Mouse (Mus musculus) kidney, embryonic 16.5 days (tissue): ENCODE results near the gene St6galnac3. TPM values are rescaled to one million over a fixed set of nuclear protein-coding genes. Genes with fewer than 3 reads are reported as not detected.
A peak's percentile ranks its signal among the peaks of the same experiment; 100 is the strongest.

Experiments
- ATAC-seq: fragments of 200-750 bp; cut with Nextera tagmentation; 2 replicates; pipeline ENCODE4 v1.8.0; 2017; ENCODE audit warnings: moderate TSS enrichment; ENCODE audit not compliant: low FRiP score, low TSS enrichment
- H3K27ac ChIP-seq: fragments of 300-500 bp; sonication (generic); 2 replicates; pipeline ENCODE4 v1.5.1; 2014; ENCODE audit warnings: low read length
- H3K27me3 ChIP-seq: fragments of 300-500 bp; sonication (generic); 2 replicates; pipeline ENCODE4 v1.6.1; 2014; ENCODE audit warnings: low read length, control low read depth, mixed read lengths; ENCODE audit not compliant: insufficient read depth
- H3K36me3 ChIP-seq: fragments of 300-500 bp; sonication (generic); 2 replicates; pipeline ENCODE4 v1.6.1; 2014; ENCODE audit warnings: low read length, control low read depth, mixed read lengths; ENCODE audit not compliant: insufficient read depth
- H3K4me1 ChIP-seq: fragments of 300-500 bp; sonication (generic); 2 replicates; pipeline ENCODE4 v1.6.1; 2014; ENCODE audit warnings: low read length, control low read depth, mixed read lengths; ENCODE audit not compliant: insufficient read depth
- H3K4me2 ChIP-seq: fragments of 300-500 bp; sonication (generic); replicated peaks from 2 replicates; pipeline ENCODE4 v1.6.1; 2014; ENCODE audit warnings: low read depth, low read length
- H3K4me3 ChIP-seq: fragments of 300-500 bp; sonication (generic); 2 replicates; pipeline ENCODE4 v1.5.1; 2014; ENCODE audit warnings: mild to moderate bottlenecking, low read length
- H3K9ac ChIP-seq: fragments of 300-500 bp; sonication (generic); replicated peaks from 2 replicates; pipeline ENCODE4 v1.6.1; 2014; ENCODE audit warnings: low read length
- H3K9me3 ChIP-seq: fragments of 300-500 bp; sonication (generic); 2 replicates; pipeline ENCODE4 v1.6.1; 2016; ENCODE audit warnings: low read length, control low read depth
- WGBS: fragments of 180-500 bp; shearing (Covaris S2); extraction: QIAGEN DNeasy Blood & Tissue Kit; methylation state at CpG from one replicate; pipeline ENCODE4 v1.1.7; 2014; 5-methylcytosine and 5-hydroxymethylcytosine counted together
- polyA plus RNA-seq: library from polyadenylated mRNA; unstranded; fragments of >200 nt; fragmentation: Nextera tagmentation; extraction: Ambion mirVana; gene quantifications from 2 replicates; pipeline ENCODE4 v1.2.1, GENCODE M21; 2015

Gene St6galnac3
- polyA plus RNA-seq, 1 experiment from 2014 or later: 75.8 TPM

- peaks cover 12% of the 10 kb centered on the region for H3K9me3 ChIP-seq
- no peak overlapping the region for H3K4me2 ChIP-seq
- H3K4me3 ChIP-seq: no peak overlapping the region
- H3K27me3 ChIP-seq: no peaks in the 10 kb centered on the region
- H3K36me3 ChIP-seq: no peaks in the 10 kb centered on the region
- no peak overlapping the region for H3K9ac ChIP-seq
- ATAC-seq: no peak
- no peak overlapping the region for H3K27ac ChIP-seq
- peaks cover 13% of the 10 kb centered on the region for H3K4me1 ChIP-seq
- 48% methylated on average over 16 of the region's 16 CpGs for WGBS
Observed at GRCm38 (mm10) chr3:153276830-153277388, 448.1 kb downstream of the St6galnac3 start.

DNA sequence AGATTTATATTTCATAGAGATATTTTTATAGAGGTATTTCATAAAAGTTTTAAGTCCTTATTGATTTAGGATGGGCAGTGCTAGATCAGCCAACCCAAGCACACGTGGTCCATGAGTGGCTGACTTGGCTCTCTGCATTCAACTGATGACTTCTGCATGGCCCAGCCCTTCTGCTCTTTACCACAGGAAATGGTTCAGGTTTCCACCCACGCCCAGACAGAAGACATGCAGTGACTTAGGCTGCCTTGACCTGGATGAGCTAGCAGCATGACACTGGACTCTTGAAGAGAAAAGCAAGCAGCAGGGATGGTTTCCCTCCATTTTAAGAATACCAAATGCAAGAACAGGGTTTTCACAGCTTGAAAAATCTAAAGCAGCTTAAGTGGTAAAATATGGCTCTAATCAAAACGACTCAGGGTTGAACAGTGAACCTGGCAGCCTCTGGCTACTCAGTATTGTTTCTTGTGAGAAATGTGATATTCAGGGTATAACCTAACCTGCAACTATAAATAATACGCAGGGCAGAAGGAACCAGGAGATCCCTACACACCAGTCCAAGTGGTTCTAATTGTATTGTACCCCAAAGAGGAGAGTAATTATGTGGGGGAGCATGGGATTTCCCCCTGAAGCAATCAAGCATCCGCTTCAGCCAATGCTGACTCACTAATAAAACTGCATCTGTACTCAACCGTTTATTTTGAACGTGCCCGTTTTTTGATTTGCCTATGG lies 448.7 kb downstream of the St6galnac3 start:
- no peaks in the 10 kb centered on the region for H3K36me3 ChIP-seq
- no peak for ATAC-seq
- WGBS: 49% methylated on average over 8 of the region's 8 CpGs

DNA sequence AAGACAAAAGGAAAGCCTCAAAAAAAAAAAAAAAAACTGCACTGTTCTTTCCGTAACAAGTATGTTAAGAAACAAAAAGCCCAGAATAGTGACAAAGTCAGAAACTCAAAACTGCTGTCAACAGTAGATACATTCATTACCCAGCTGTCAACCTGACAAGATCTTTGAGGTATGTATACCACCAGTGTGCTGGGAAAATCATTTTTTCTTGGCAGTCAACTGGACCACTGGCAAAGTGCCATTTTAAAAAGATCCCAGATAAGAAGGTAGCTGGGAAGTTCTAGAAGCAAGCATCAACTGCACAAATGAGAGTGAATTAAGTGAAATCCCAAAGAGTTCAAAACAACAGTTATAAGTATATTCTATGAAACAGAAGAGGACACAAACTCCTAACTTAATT lies 452.7 kb downstream of the St6galnac3 start:
- Histone ChIP-seq H3K4me3 (no peak overlapping the region), H3K4me2 (no peak overlapping the region), H3K36me3 (no peaks in the 10 kb centered on the region), H3K9ac (no peak overlapping the region), H3K27ac (no peak overlapping the region), H3K27me3 (no peaks in the 10 kb centered on the region), H3K9me3 (peaks cover 12% of the 10 kb centered on the region), H3K4me1 (peaks cover 8% of the 10 kb centered on the region)
- 57% methylated on average over 1 of the region's 1 CpGs for WGBS
- ATAC-seq: no peak

More for the DNA sequence above, 448.7 kb downstream of the St6galnac3 start:
- peaks cover 13% of the 10 kb centered on the region for H3K4me1 ChIP-seq
- H3K4me3 ChIP-seq: no peak overlapping the region
- peaks cover 12% of the 10 kb centered on the region for H3K9me3 ChIP-seq
- no peak overlapping the region for H3K4me2 ChIP-seq
- no peak overlapping the region for H3K9ac ChIP-seq
- H3K27ac ChIP-seq: no peak overlapping the region
- H3K27me3 ChIP-seq: no peaks in the 10 kb centered on the region

- H3K9me3 ChIP-seq: no peaks in the 10 kb centered on the region
- H3K36me3 ChIP-seq: no peaks in the 10 kb centered on the region
- no peak overlapping the region for H3K4me2 ChIP-seq
- 52% methylated on average over 8 of the region's 8 CpGs for WGBS
- H3K9ac ChIP-seq: no peak overlapping the region
- H3K4me3 ChIP-seq: no peak overlapping the region
- H3K4me1 ChIP-seq: no peaks in the 10 kb centered on the region
- H3K27me3 ChIP-seq: no peaks in the 10 kb centered on the region
- no peak for ATAC-seq
- H3K27ac ChIP-seq: no peak overlapping the region
Observed at GRCm38 (mm10) chr3:153267397-153267796, 457.6 kb downstream of the St6galnac3 start.

- no peak overlapping the region for H3K4me3 ChIP-seq
- no peaks in the 10 kb centered on the region for H3K36me3 ChIP-seq
- no peak overlapping the region for H3K27ac ChIP-seq
- H3K27me3 ChIP-seq: no peaks in the 10 kb centered on the region
- no peak overlapping the region for H3K9ac ChIP-seq
- no peak overlapping the region for H3K4me2 ChIP-seq
- 81% methylated on average over 5 of the region's 5 CpGs for WGBS
- 0 out of 2 replicates have a peak, but pooled peaks cover 3% of the 10 kb centered on the region for H3K4me1 ChIP-seq
- H3K9me3 ChIP-seq: no peaks in the 10 kb centered on the region
- ATAC-seq: no peak
Observed at GRCm38 (mm10) chr3:153261985-153262384, 463.0 kb downstream of the St6galnac3 start.

- WGBS: 69% methylated on average over 7 of the region's 7 CpGs
- no peaks in the 10 kb centered on the region for H3K36me3 ChIP-seq
- H3K9ac ChIP-seq: no peak overlapping the region
- H3K9me3 ChIP-seq: no peaks in the 10 kb centered on the region
- H3K27me3 ChIP-seq: no peaks in the 10 kb centered on the region
- no peak overlapping the region for H3K4me3 ChIP-seq
- H3K4me1 ChIP-seq: 0 out of 2 replicates have a peak, but pooled peaks cover 3% of the 10 kb centered on the region
- ATAC-seq: no peak
- H3K4me2 ChIP-seq: no peak overlapping the region
- H3K27ac ChIP-seq: no peak overlapping the region
Observed at GRCm38 (mm10) chr3:153260225-153260933, 464.6 kb downstream of the St6galnac3 start.

DNA sequence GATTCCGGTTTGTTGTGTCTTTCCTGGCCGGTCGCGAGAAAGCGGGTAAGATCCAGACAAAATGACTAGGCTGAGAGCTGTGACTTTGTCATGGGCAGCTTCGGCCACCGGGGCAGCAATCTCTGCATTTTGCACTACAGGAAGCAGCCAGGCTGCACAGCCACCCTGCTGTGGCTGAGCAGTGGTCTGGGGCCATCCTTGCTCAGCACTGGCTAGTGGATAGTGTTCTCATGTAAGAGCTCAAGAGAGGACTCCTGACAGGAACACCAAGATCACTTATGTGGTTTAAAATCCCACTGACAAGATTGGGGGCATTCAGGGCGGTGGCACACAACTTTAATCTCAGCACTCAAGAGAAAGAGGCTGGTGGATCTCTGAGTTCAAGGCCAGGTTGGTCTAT lies 469.1 kb downstream of the St6galnac3 start:
- no peaks in the 10 kb centered on the region for H3K27me3 ChIP-seq
- 90% methylated on average over 8 of the region's 8 CpGs for WGBS
- H3K4me3 ChIP-seq: no peak overlapping the region
- H3K27ac ChIP-seq: no peak overlapping the region
- ATAC-seq: no peak
- H3K9ac ChIP-seq: no peak overlapping the region
- no peak overlapping the region for H3K4me2 ChIP-seq
- H3K9me3 ChIP-seq: no peaks in the 10 kb centered on the region
- H3K36me3 ChIP-seq: no peaks in the 10 kb centered on the region
- H3K4me1 ChIP-seq: no peaks in the 10 kb centered on the region

DNA sequence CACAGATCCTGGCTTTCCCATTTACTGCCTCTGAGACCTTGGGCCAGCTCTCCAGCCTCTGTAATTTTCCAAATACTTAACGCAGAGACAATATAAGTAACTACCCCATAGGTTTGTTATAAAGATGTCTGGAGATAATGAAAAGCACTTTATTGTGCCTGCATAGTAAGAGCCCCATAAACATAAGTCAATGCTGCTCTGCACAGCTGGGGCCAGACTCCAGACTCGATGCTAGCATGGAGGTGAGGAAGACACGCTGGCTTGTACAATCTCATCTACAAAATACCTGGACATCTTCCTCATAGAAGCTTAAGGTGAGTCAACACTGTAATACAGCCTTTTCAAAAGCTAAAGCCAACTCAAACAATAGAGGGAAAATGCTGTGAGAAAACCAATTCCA lies 473.3 kb downstream of the St6galnac3 start:
- no peak overlapping the region for H3K27ac ChIP-seq
- WGBS: 88% methylated on average over 3 of the region's 3 CpGs
- no peak overlapping the region for H3K4me2 ChIP-seq

GRCm38 (mm10) chr3:153250598-153251257 lies 474.2 kb downstream of the St6galnac3 start:
- H3K9me3 ChIP-seq: no peaks in the 10 kb centered on the region
- no peak overlapping the region for H3K9ac ChIP-seq
- H3K27me3 ChIP-seq: no peaks in the 10 kb centered on the region
- 42% methylated on average over 9 of the region's 9 CpGs for WGBS
- H3K4me3 ChIP-seq: no peak overlapping the region
- peak; percentile 50 for ATAC-seq
- no peaks in the 10 kb centered on the region for H3K36me3 ChIP-seq
- no peak overlapping the region for H3K27ac ChIP-seq
- H3K4me2 ChIP-seq: no peak overlapping the region
- H3K4me1 ChIP-seq: no peaks in the 10 kb centered on the region

More for the DNA sequence above, 473.3 kb downstream of the St6galnac3 start:
- H3K4me1 ChIP-seq: no peaks in the 10 kb centered on the region
- no peak overlapping the region for H3K4me3 ChIP-seq
- no peak for ATAC-seq
- no peaks in the 10 kb centered on the region for H3K27me3 ChIP-seq
- H3K36me3 ChIP-seq: no peaks in the 10 kb centered on the region
- no peaks in the 10 kb centered on the region for H3K9me3 ChIP-seq
- no peak overlapping the region for H3K9ac ChIP-seq
